Mouse (Mus musculus): Measurements from ENCODE around the gene Cacna2d3.
A peak's percentile ranks its signal among the peaks of the same experiment; 100 is the strongest.

The Cacna2d3 gene

DNA sequence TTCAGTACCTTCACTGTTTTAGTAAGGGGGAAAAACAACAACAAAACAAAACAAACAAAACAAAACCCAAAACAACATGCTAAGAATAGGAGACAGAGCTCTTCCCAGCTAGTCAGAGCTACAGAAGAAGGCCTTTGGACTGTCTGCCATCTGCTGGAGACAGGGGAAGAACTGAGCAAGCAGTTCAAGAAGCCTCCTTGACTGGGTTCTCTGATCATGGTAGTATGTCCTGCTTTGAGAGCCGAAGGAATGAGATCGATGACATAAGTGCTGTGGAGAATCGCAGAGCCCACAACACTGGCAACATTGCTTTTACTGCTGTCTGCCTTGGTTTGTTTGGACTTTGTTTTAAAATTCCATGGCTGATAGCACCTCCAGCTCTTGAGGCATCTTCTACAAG is 598.9 kb downstream of the Cacna2d3 start:
- Histone ChIP-seq H3K27me3 (ENCODE audit: insufficient read depth, low read length) (no peaks in the 10 kb centered on the region), H3K4me1 (replicated peaks; ENCODE audit: low read depth, low read length) (no peaks in the 10 kb centered on the region), H3K36me3 (ENCODE audit: insufficient read depth, low read length) (no peaks in the 10 kb centered on the region), H3K9me3 (ENCODE audit: low read length) (no peaks in the 10 kb centered on the region), H3K4me3 (replicated peaks; ENCODE audit: low read length) (no peak overlapping the region)
- no peak for TF ChIP-seq NANOG (IDR thresholded peaks at IDR 0.05; ENCODE audit: borderline replicate concordance, low read length)
- TF ChIP-seq CTCF (conservative IDR thresholded peaks at IDR 0.05; ENCODE audit: low read length) = no peak
- no peak for TF ChIP-seq POU5F1 (IDR thresholded peaks at IDR 0.05; ENCODE audit: borderline replicate concordance, low read length)

DNA sequence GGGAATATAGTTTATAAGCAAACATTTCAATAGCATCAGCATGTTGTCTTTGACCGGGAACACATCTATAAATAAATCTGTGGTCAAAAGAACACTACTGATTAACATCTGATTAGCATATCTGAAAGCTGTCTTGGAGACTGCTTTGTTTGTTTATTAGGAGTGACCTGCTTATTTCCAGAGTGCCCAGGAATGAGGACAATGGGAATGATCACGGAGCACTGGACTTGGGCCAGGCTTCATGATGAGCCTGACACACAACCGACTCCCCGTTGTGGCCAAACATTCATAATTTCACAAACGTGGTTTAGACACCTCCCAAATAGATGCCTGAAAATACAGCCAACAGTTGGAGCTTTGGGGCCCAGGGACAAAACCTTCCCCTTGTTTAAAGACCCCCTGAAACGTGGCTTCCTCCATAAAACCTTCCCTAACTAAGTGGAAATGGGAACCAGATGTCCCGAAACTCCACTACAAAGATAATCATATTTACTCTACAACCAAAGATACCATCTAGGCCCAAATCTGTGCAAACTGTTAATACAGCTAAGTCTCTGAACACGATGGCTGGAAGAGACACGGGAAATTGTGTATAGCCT is 607.7 kb downstream of the Cacna2d3 start:
- no peak overlapping the region for H3K4me3 ChIP-seq (replicated peaks; ENCODE audit: low read length)
- H3K27me3 ChIP-seq (ENCODE audit: insufficient read depth, low read length) = no peaks in the 10 kb centered on the region
- TF ChIP-seq NANOG (IDR thresholded peaks at IDR 0.05; ENCODE audit: borderline replicate concordance, low read length) = no peak
- no peak for TF ChIP-seq CTCF (conservative IDR thresholded peaks at IDR 0.05; ENCODE audit: low read length)
- no peak for TF ChIP-seq POU5F1 (IDR thresholded peaks at IDR 0.05; ENCODE audit: borderline replicate concordance, low read length)
- H3K36me3 ChIP-seq (ENCODE audit: insufficient read depth, low read length) = no peaks in the 10 kb centered on the region
- no peaks in the 10 kb centered on the region for H3K4me1 ChIP-seq (replicated peaks; ENCODE audit: low read depth, low read length)
- H3K9me3 ChIP-seq (ENCODE audit: low read length) = no peaks in the 10 kb centered on the region

DNA sequence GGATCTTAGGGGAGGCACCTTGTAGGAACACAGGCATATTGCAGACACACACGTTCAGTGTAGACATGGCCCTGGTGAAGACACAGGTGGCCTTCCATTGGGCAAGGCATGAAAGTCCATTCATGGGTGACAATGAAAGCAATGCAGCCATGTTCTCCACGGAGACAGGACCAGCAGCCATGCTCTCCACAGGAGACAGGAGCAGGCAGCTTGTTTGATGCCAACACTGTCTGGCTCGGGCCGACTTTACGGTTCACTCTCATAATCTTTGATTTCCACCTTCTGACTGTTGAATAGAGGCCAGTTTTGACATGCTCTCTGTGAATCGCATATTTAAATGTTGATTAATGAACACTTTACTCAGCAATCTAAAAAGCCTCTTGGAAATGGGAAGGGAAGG is 610.0 kb downstream of the Cacna2d3 start:
- no peaks in the 10 kb centered on the region for H3K9me3 ChIP-seq (ENCODE audit: low read length)
- H3K4me1 ChIP-seq (replicated peaks; ENCODE audit: low read depth, low read length) = no peaks in the 10 kb centered on the region
- no peaks in the 10 kb centered on the region for H3K27me3 ChIP-seq (ENCODE audit: insufficient read depth, low read length)
- no peak for TF ChIP-seq NANOG (IDR thresholded peaks at IDR 0.05; ENCODE audit: borderline replicate concordance, low read length)
- no peak for TF ChIP-seq POU5F1 (IDR thresholded peaks at IDR 0.05; ENCODE audit: borderline replicate concordance, low read length)
- no peak for TF ChIP-seq CTCF (conservative IDR thresholded peaks at IDR 0.05; ENCODE audit: low read length)
- H3K36me3 ChIP-seq (ENCODE audit: insufficient read depth, low read length) = no peaks in the 10 kb centered on the region
- no peak overlapping the region for H3K4me3 ChIP-seq (replicated peaks; ENCODE audit: low read length)

DNA sequence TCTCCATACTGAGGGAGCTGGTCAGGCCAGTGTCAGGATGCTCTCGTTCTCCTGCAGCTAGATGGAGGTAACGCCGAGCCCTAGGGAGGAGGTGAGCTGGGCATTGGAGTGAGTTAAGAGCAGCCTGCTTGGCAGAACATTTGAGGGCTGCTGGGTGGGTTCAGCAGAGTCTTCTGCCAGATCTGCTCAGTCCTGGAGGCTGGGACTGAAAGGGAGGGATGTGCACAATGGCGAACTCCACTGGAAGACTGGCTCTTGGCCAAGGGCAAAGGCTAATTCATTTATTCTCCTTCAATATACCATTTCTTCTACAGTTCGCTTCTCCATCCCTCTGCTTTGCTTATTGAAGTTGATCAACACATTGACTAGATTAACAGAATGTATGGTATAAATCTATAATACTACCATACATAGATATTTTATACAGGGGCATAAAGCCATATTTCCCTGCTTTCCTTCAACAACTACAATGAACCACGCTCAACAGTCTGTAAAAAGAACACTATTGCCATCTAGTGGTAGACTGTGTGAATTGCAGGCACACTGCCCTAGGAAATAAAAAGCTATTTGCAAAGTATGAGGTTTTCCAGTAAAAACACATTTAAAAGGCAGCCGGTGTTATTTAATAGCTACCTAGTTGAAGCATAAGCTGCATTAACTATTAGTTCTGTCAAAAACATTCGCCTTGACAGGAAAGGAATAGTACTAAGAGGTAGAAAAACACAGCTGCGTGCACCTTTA is 611.1 kb downstream of the Cacna2d3 start:
- Histone ChIP-seq H3K27me3 (ENCODE audit: insufficient read depth, low read length) (no peaks in the 10 kb centered on the region), H3K4me1 (replicated peaks; ENCODE audit: low read depth, low read length) (no peaks in the 10 kb centered on the region), H3K9me3 (ENCODE audit: low read length) (no peaks in the 10 kb centered on the region), H3K36me3 (ENCODE audit: insufficient read depth, low read length) (no peaks in the 10 kb centered on the region), H3K4me3 (replicated peaks; ENCODE audit: low read length) (no peak overlapping the region)
- TF ChIP-seq NANOG (IDR thresholded peaks at IDR 0.05; ENCODE audit: borderline replicate concordance, low read length) (no peak), CTCF (conservative IDR thresholded peaks at IDR 0.05; ENCODE audit: low read length) (peak; percentile 98)

DNA sequence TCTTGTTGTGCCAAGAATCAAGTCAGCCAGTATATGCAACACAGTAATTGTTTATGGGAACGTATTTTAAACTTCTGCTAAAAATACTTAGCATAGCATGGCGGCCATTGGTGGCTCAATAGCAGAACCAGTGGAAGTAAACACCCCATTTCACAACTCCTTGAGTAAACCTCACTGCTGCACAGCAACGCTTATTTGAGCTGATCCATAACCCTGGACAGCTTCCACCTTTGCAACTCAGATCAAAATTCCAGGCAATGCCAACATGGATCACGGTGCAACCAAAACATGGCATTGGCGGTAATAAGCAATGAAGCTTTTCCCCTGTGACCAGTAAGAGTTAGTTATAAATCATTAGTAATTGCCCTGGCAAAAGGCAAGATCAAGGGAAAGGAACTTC is 614.2 kb downstream of the Cacna2d3 start:
- H3K4me1 ChIP-seq (replicated peaks; ENCODE audit: low read depth, low read length) = no peaks in the 10 kb centered on the region
- no peaks in the 10 kb centered on the region for H3K27me3 ChIP-seq (ENCODE audit: insufficient read depth, low read length)
- TF ChIP-seq NANOG (IDR thresholded peaks at IDR 0.05; ENCODE audit: borderline replicate concordance, low read length) (no peak), CTCF (conservative IDR thresholded peaks at IDR 0.05; ENCODE audit: low read length) (no peak), POU5F1 (IDR thresholded peaks at IDR 0.05; ENCODE audit: borderline replicate concordance, low read length) (no peak)
- no peak overlapping the region for H3K4me3 ChIP-seq (replicated peaks; ENCODE audit: low read length)
- no peaks in the 10 kb centered on the region for H3K9me3 ChIP-seq (ENCODE audit: low read length)
- H3K36me3 ChIP-seq (ENCODE audit: insufficient read depth, low read length) = no peaks in the 10 kb centered on the region

DNA sequence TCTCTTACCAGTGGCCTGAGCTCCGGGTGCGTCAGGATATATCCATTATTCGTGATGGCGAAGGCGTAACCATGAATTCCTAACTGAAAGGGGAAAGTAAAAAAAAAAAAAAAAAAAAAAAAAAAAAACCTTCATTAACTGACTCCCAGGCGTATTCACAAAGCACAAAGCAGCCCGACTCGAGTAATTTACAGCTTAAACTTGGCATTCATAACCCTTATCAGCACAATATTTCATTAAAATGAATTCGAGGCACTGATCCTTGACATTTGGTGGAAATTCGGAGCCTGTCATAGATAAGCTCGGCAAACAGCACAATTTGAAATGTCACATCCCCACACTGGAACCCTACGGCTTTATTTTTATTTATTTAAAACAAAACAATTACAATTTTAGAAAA is 623.9 kb downstream of the Cacna2d3 start:
- H3K36me3 ChIP-seq (ENCODE audit: insufficient read depth, low read length) = no peaks in the 10 kb centered on the region
- no peak for TF ChIP-seq CTCF (conservative IDR thresholded peaks at IDR 0.05; ENCODE audit: low read length)
- TF ChIP-seq POU5F1 (IDR thresholded peaks at IDR 0.05; ENCODE audit: borderline replicate concordance, low read length) = no peak
- TF ChIP-seq NANOG (IDR thresholded peaks at IDR 0.05; ENCODE audit: borderline replicate concordance, low read length) = no peak

DNA sequence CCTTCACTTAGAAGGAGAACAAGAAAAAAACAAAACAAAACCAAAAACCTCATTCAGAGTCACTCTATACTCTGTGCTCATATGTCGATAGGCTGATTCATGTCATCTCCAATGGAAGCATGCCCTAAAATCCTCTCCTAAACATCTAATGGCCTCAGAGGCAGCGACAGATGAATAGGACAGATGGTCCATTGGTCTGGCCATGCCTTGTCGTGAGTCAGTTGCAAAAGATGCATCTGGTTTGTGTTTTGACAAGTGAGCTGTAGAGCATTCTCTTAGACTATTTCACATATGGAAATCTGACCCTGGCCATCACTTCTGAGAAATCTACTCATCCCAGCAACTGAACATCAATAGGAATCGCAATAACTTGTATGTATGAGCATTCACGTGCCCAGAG is 626.2 kb downstream of the Cacna2d3 start:
- TF ChIP-seq NANOG (IDR thresholded peaks at IDR 0.05; ENCODE audit: borderline replicate concordance, low read length) (no peak), CTCF (conservative IDR thresholded peaks at IDR 0.05; ENCODE audit: low read length) (no peak), POU5F1 (IDR thresholded peaks at IDR 0.05; ENCODE audit: borderline replicate concordance, low read length) (no peak)
- Histone ChIP-seq H3K27me3 (ENCODE audit: insufficient read depth, low read length) (no peaks in the 10 kb centered on the region), H3K9me3 (ENCODE audit: low read length) (no peaks in the 10 kb centered on the region; the same call in 1 of the 2 replicates), H3K4me1 (replicated peaks; ENCODE audit: low read depth, low read length) (no peaks in the 10 kb centered on the region), H3K36me3 (ENCODE audit: insufficient read depth, low read length) (no peaks in the 10 kb centered on the region), H3K4me3 (replicated peaks; ENCODE audit: low read length) (no peak overlapping the region)

More for the DNA sequence above, 623.9 kb downstream of the Cacna2d3 start:
- Histone ChIP-seq H3K27me3 (ENCODE audit: insufficient read depth, low read length) (no peaks in the 10 kb centered on the region), H3K9me3 (ENCODE audit: low read length) (no peaks in the 10 kb centered on the region; the same call in 1 of the 2 replicates), H3K4me3 (replicated peaks; ENCODE audit: low read length) (no peak overlapping the region), H3K4me1 (replicated peaks; ENCODE audit: low read depth, low read length) (no peaks in the 10 kb centered on the region)

DNA sequence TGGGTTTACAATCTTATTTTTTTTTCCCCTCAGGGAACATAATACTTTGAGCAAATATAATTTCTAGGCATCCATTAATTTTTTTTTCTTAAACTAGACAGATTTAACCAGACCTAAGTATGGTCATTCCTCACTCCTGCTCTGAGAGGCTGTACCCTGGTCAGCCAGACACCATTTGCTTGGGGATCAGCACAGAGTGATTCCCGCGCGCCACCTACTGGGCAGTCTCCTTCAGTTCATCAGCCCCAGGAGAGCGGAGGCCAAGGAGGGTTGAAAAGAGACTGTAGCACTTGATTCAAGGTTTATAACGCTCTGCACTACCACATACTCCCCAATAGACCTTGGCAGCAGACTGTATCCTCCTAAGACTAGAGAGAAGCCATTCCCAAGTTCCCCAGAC is 631.6 kb downstream of the Cacna2d3 start:
- no peak for TF ChIP-seq POU5F1 (IDR thresholded peaks at IDR 0.05; ENCODE audit: borderline replicate concordance, low read length)
- no peak for TF ChIP-seq NANOG (IDR thresholded peaks at IDR 0.05; ENCODE audit: borderline replicate concordance, low read length)
- peak; percentile 55 for TF ChIP-seq CTCF (conservative IDR thresholded peaks at IDR 0.05; ENCODE audit: low read length)
- H3K36me3 ChIP-seq (ENCODE audit: insufficient read depth, low read length) = no peaks in the 10 kb centered on the region
- no peak overlapping the region for H3K4me3 ChIP-seq (replicated peaks; ENCODE audit: low read length)
- H3K27me3 ChIP-seq (ENCODE audit: insufficient read depth, low read length) = no peaks in the 10 kb centered on the region
- H3K4me1 ChIP-seq (replicated peaks; ENCODE audit: low read depth, low read length) = no peaks in the 10 kb centered on the region
- 0 out of 2 replicates have a peak, but pooled peaks cover 4% of the 10 kb centered on the region for H3K9me3 ChIP-seq (ENCODE audit: low read length)

Data from E14TG2a.4 (cell line).